8 mouse cellular contexts compared by ENCODE assay signal in the genomic region with DNA sequence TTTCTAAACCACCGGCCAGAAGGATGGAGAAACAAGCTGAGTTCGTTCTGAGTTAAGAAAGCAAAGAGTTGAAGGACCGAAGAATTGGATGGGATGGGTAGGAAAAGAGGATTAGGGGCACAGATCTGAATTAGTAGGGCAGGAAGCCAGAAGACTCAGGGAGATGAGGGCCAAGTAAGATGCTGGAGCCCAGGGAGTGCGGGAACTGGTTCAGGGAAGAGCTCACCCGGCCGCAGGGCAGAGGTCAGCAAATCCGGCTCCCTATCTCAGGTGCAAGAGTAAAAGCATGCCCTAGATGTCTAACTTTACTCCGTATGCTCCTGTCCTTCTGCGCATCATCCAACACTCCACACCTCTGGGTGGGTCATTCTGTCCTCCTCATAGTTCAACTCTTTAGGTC. TPM values are rescaled to one million over a fixed set of nuclear protein-coding genes. Genes with fewer than 3 reads are reported as not detected.
A peak's percentile ranks its signal among the peaks of the same experiment; 100 is the strongest.
DNase-seq lines count a peak whose midpoint lies in the region; ATAC-seq lines count a peak whose summit lies in the region.

No protein-coding gene starts in this region.

- peak overlapping the region; percentile 57 for H3K9ac ChIP-seq in lung, embryonic 15.5 days
- peak overlapping the region; percentile 72 for H3K9ac ChIP-seq in hindbrain, embryonic 13.5 days
- H3K9ac ChIP-seq in midbrain, embryonic 12.5 days (replicated peaks) = peak overlapping the region; percentile 63

- H3K4me1 ChIP-seq in lung, embryonic 15.5 days = peaks cover 38% of the 10 kb centered on the region
- peaks cover 56% of the 10 kb centered on the region for H3K4me1 ChIP-seq in embryonic facial prominence, embryonic 10.5 days
- H3K4me1 ChIP-seq in hindbrain, embryonic 13.5 days (replicated peaks) = peaks cover 47% of the 10 kb centered on the region
- peaks cover 15% of the 10 kb centered on the region for H3K4me1 ChIP-seq in midbrain, embryonic 12.5 days

- H3K9me3 ChIP-seq in lung, embryonic 15.5 days = no peaks in the 10 kb centered on the region
- H3K9me3 ChIP-seq in embryonic facial prominence, embryonic 10.5 days = no peaks in the 10 kb centered on the region
- H3K9me3 ChIP-seq in hindbrain, embryonic 13.5 days = no peaks in the 10 kb centered on the region
- no peaks in the 10 kb centered on the region for H3K9me3 ChIP-seq in midbrain, embryonic 12.5 days

- peak overlapping the region; percentile 53 for H3K4me3 ChIP-seq in lung, embryonic 15.5 days
- peak overlapping the region; percentile 66 for H3K4me3 ChIP-seq in embryonic facial prominence, embryonic 10.5 days
- peak overlapping the region; percentile 51 for H3K4me3 ChIP-seq in hindbrain, embryonic 13.5 days
- peak overlapping the region; percentile 51 for H3K4me3 ChIP-seq in midbrain, embryonic 12.5 days

- ATAC-seq in lung, embryonic 15.5 days (ENCODE audit: borderline replicate concordance, extremely low read depth, low FRiP score, low TSS enrichment) = no peak
- 0 out of 2 replicates have a peak, but pooled peaks have one; percentile 4 for ATAC-seq in hindbrain, embryonic 13.5 days (ENCODE audit: low FRiP score)
- ATAC-seq in midbrain, embryonic 12.5 days (ENCODE audit: low FRiP score, low read depth) = 0 out of 2 replicates have a peak, but pooled peaks have one; percentile 6

- H3K4me2 ChIP-seq in lung, embryonic 15.5 days = peak overlapping the region; percentile 83
- peak overlapping the region; percentile 78 for H3K4me2 ChIP-seq in hindbrain, embryonic 13.5 days
- peak overlapping the region; percentile 75 for H3K4me2 ChIP-seq in midbrain, embryonic 12.5 days (replicated peaks)

- H3K27ac ChIP-seq in lung, embryonic 15.5 days = peak overlapping the region; percentile 89
- peak overlapping the region; percentile 86 for H3K27ac ChIP-seq in embryonic facial prominence, embryonic 10.5 days (replicated peaks)
- peak overlapping the region; percentile 87 for H3K27ac ChIP-seq in hindbrain, embryonic 13.5 days
- H3K27ac ChIP-seq in midbrain, embryonic 12.5 days (replicated peaks) = peak overlapping the region; percentile 75

- no peak for DNase-seq in lung, postnatal 4 days
- no peak for DNase-seq in embryonic facial prominence, embryonic 10.5 days (ENCODE audit: low spot score)
- no peak for DNase-seq in left cerebral cortex, adult 18-20 months (ENCODE audit: low spot score in 2 of 2)
- DNase-seq in gastrocnemius, adult 18-20 months (ENCODE audit: low spot score) = no peak
- no peak for DNase-seq in natural killer cell, adult 2 months (ENCODE audit: low spot score in 2 of 2)

- WGBS in lung, embryonic 15.5 days = 2% methylated on average over 9 of the region's 9 CpGs
- 3% methylated on average over 9 of the region's 9 CpGs for WGBS in embryonic facial prominence, embryonic 10.5 days
- 5% methylated on average over 9 of the region's 9 CpGs for WGBS in hindbrain, embryonic 13.5 days
- under 1% methylated on average over 9 of the region's 9 CpGs for WGBS in midbrain, embryonic 12.5 days

- H3K36me3 ChIP-seq in lung, embryonic 15.5 days = no peaks in the 10 kb centered on the region
- H3K36me3 ChIP-seq in embryonic facial prominence, embryonic 10.5 days (replicated peaks) = peaks cover 8% of the 10 kb centered on the region
- peaks cover 5% of the 10 kb centered on the region for H3K36me3 ChIP-seq in hindbrain, embryonic 13.5 days
- no peaks in the 10 kb centered on the region for H3K36me3 ChIP-seq in midbrain, embryonic 12.5 days

- H3K27me3 ChIP-seq in lung, embryonic 15.5 days = no peaks in the 10 kb centered on the region
- no peaks in the 10 kb centered on the region for H3K27me3 ChIP-seq in embryonic facial prominence, embryonic 10.5 days (replicated peaks; ENCODE audit: low read depth, poor library complexity, severe bottlenecking)
- no peaks in the 10 kb centered on the region for H3K27me3 ChIP-seq in hindbrain, embryonic 13.5 days
- H3K27me3 ChIP-seq in midbrain, embryonic 12.5 days = no peaks in the 10 kb centered on the region

RNA-seq across cellular contexts. Expression of a gene that starts 27.5 kb away (rescaled TPM):
- 38.0 and 44.4 TPM in 2 replicates for polyA plus RNA-seq in lung, embryonic 15.5 days (2015; fragmentation: Nextera tagmentation; extraction: Ambion mirVana)
- 12.4 and 12.5 TPM in 2 replicates for polyA plus RNA-seq in embryonic facial prominence, embryonic 10.5 days (2016; fragmentation: Nextera tagmentation; extraction: Ambion mirVana)
- 7.8 and 8.6 TPM in 2 replicates for polyA plus RNA-seq in hindbrain, embryonic 13.5 days (2015; fragmentation: Nextera tagmentation; extraction: Ambion mirVana)
- polyA plus RNA-seq in midbrain, embryonic 12.5 days (2016; fragmentation: Nextera tagmentation; extraction: Ambion mirVana) = 6.7 and 9.8 TPM in 2 replicates
- 10 to 100 TPM; 19.1 to 24.1 TPM for total RNA-seq in left cerebral cortex, adult 18-20 months (2021)
- total RNA-seq in gastrocnemius, adult 18-20 months (2021) = 10 to 100 TPM; 29.0 to 42.2 TPM

RNA-seq across cellular contexts. Expression of a gene that starts 29.0 kb away (rescaled TPM):
- 1.1 TPM in 2 replicates for polyA plus RNA-seq in lung, embryonic 15.5 days (2015; fragmentation: Nextera tagmentation; extraction: Ambion mirVana)
- 0.22 and 0.28 TPM in 2 replicates for polyA plus RNA-seq in embryonic facial prominence, embryonic 10.5 days (2016; fragmentation: Nextera tagmentation; extraction: Ambion mirVana)
- polyA plus RNA-seq in hindbrain, embryonic 13.5 days (2015; fragmentation: Nextera tagmentation; extraction: Ambion mirVana) = 0.80 and 1.6 TPM in 2 replicates
- polyA plus RNA-seq in midbrain, embryonic 12.5 days (2016; fragmentation: Nextera tagmentation; extraction: Ambion mirVana) = 0.58 and 0.66 TPM in 2 replicates
- 1 to 10 TPM in 1 of 2 experiments, under 1 TPM in 1; 0.82 to 1.5 TPM for total RNA-seq in left cerebral cortex, adult 18-20 months (2021)
- total RNA-seq in gastrocnemius, adult 18-20 months (2021) = under 1 TPM in 1 of 2 experiments, not detected in 1; 0.11 TPM

RNA-seq across cellular contexts. Expression of a gene that starts 42.1 kb away (rescaled TPM):
- polyA plus RNA-seq in lung, embryonic 15.5 days (2015; fragmentation: Nextera tagmentation; extraction: Ambion mirVana) = 4.5 and 4.6 TPM in 2 replicates
- 1.7 and 2.1 TPM in 2 replicates for polyA plus RNA-seq in embryonic facial prominence, embryonic 10.5 days (2016; fragmentation: Nextera tagmentation; extraction: Ambion mirVana)
- 2.4 and 2.5 TPM in 2 replicates for polyA plus RNA-seq in hindbrain, embryonic 13.5 days (2015; fragmentation: Nextera tagmentation; extraction: Ambion mirVana)
- 2.3 and 2.4 TPM in 2 replicates for polyA plus RNA-seq in midbrain, embryonic 12.5 days (2016; fragmentation: Nextera tagmentation; extraction: Ambion mirVana)
- 1 to 10 TPM; 3.8 to 5.5 TPM for total RNA-seq in left cerebral cortex, adult 18-20 months (2021)
- total RNA-seq in gastrocnemius, adult 18-20 months (2021) = 1 to 10 TPM; 3.6 to 8.1 TPM

RNA-seq across cellular contexts. Expression of a gene that starts 48.2 kb away (rescaled TPM):
- polyA plus RNA-seq in lung, embryonic 15.5 days (2015; fragmentation: Nextera tagmentation; extraction: Ambion mirVana) = 103 and 106 TPM in 2 replicates
- polyA plus RNA-seq in embryonic facial prominence, embryonic 10.5 days (2016; fragmentation: Nextera tagmentation; extraction: Ambion mirVana) = 108 and 109 TPM in 2 replicates
- polyA plus RNA-seq in hindbrain, embryonic 13.5 days (2015; fragmentation: Nextera tagmentation; extraction: Ambion mirVana) = 98.2 and 102 TPM in 2 replicates
- polyA plus RNA-seq in midbrain, embryonic 12.5 days (2016; fragmentation: Nextera tagmentation; extraction: Ambion mirVana) = 75.0 and 85.3 TPM in 2 replicates
- total RNA-seq in left cerebral cortex, adult 18-20 months (2021) = 100 to 1,000 TPM; 179 TPM
- total RNA-seq in gastrocnemius, adult 18-20 months (2021) = 10 to 100 TPM; 54.0 to 63.3 TPM

RNA-seq across cellular contexts. Expression of a gene that starts 48.4 kb away (rescaled TPM):
- 248 and 261 TPM in 2 replicates for polyA plus RNA-seq in lung, embryonic 15.5 days (2015; fragmentation: Nextera tagmentation; extraction: Ambion mirVana)
- polyA plus RNA-seq in embryonic facial prominence, embryonic 10.5 days (2016; fragmentation: Nextera tagmentation; extraction: Ambion mirVana) = 259 and 262 TPM in 2 replicates
- 199 and 206 TPM in 2 replicates for polyA plus RNA-seq in hindbrain, embryonic 13.5 days (2015; fragmentation: Nextera tagmentation; extraction: Ambion mirVana)
- 176 and 181 TPM in 2 replicates for polyA plus RNA-seq in midbrain, embryonic 12.5 days (2016; fragmentation: Nextera tagmentation; extraction: Ambion mirVana)
- total RNA-seq in left cerebral cortex, adult 18-20 months (2021) = 100 to 1,000 TPM; 141 to 150 TPM
- total RNA-seq in gastrocnemius, adult 18-20 months (2021) = 10 to 100 TPM; 74.4 to 77.1 TPM
